Mouse (Mus musculus) CD4-positive, CD25-positive, alpha-beta regulatory T cell, adult 2 months (primary cell): Measurements from ENCODE around the gene Inafm1.

Source experiments
- DNase-seq: peaks from one replicate; pipeline ENCODE4 v3.0.0-alpha.2; 2012; ENCODE audit warnings: low read depth, low spot score

Inafm1 gene

DNA sequence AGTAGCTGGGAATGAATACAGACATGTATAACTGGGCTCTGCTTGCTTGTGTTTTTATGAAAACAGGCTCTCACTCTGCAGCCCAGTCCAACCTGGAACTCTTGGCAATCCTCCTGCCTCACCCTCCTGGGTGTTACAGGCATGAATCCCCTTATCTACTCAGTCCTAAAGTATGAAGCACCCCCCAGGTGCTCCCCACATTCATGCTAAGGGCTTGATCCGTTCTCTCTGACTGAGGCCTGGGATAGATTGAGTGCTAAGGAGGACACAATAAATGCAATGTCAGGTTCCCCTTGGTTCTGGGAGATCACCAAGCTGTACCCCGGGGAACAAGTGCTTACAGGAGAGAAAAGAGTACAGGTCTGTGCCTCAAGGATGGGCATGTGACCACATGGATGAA is 24.2 kb upstream of the Inafm1 start:
- DNase-seq = no peak

GRCm38 (mm10) chr7:16296766-16297390 is 23.5 kb upstream of the Inafm1 start:
- peak; percentile 97 for DNase-seq

GRCm38 (mm10) chr7:16296146-16296545 is 22.7 kb upstream of the Inafm1 start:
- peak; percentile 42 for DNase-seq

- DNase-seq = peak; percentile 92
These were observed 22.0 kb upstream of the Inafm1 start for GRCm38 (mm10) chr7:16295321-16295900.

GRCm38 (mm10) chr7:16294837-16295236 is 21.4 kb upstream of the Inafm1 start:
- DNase-seq = peak; percentile 97

DNA sequence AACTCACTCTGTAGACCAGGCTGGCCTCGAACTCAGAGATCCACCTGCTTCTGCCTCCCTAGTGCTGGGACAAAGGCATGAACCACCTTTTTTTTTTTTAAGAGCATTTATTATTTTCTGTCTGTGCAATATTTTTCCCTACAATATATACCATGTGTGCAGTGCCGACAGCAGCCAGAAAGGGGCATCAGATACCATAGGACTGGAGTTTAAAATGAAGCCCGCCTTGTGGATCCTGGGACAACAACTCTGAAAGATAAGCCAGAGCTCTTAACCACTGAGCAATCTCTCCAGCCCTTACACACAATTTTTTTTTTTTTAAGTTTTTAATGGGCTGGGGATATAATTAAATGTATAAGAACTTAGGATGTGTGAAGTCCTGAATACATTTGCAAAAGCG is 20.9 kb upstream of the Inafm1 start:
- peak; percentile 77 for DNase-seq

GRCm38 (mm10) chr7:16287791-16288190 is 14.4 kb upstream of the Inafm1 start:
- DNase-seq = no peak

- DNase-seq = peak; percentile 37
These were observed 13.6 kb upstream of the Inafm1 start for GRCm38 (mm10) chr7:16287016-16287415.

GRCm38 (mm10) chr7:16286026-16286961 is 12.9 kb upstream of the Inafm1 start, which contains the start of gene Ccdc9:
Gene Ccdc9 (minus strand): TSS chr7:16286795.
- DNase-seq = peak; percentile 98

DNA sequence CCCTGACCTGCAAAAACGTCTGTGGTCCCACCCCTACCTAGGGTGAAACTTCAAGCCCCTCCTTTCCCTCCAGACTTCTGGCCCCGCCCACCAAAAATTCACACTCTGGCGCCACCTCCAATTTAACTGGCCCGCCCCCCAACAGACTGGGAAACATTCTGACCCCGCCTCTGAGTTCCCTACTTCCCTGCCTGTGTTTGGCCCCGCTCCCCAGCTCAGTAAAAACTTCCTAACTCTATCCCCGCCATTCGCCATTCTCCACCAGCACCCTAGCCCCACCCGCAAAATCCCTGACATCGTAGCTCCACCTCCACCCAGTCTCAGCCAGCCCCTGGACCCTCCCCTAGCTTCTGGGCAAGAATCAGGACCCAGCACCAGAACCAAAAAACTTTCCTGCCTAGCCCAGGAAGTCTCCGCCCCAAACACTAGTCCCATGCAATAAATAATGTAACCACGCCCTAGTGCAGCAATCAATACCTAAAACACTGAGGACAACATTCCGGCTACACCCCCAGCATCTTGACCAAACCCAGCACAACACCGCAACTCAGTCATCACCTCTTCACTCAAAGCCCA is 12.1 kb upstream of the Inafm1 start:
- DNase-seq = peak; percentile 68

- no peak for DNase-seq
These were observed 11.5 kb upstream of the Inafm1 start for GRCm38 (mm10) chr7:16284904-16285303.

DNA sequence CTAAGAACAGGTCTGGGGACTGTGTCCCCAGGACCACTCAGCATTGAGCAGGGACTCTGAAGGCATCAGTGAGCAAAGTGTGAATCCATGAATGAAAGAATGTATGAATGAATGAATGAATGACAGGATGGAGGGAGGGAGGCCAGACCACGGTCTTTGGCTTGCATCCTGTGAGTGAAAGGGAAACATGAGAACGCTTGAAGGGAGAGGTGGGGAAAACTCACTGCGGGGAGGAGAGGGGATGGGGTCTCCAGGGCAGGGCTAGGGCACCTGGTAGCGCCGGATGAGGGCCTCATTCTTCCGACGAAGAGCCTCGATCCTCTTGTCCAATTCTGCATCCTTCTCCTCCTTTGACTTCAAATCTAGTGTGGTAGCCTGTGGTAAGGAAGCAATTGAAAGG is 10.6 kb upstream of the Inafm1 start:
- no peak for DNase-seq

- no peak for DNase-seq
These were observed 8.9 kb upstream of the Inafm1 start for GRCm38 (mm10) chr7:16282334-16282733.

GRCm38 (mm10) chr7:16280721-16281120 is 7.3 kb upstream of the Inafm1 start:
- no peak for DNase-seq

- DNase-seq = no peak
These were observed 1.8 kb upstream of the Inafm1 start for GRCm38 (mm10) chr7:16274922-16275890.

DNA sequence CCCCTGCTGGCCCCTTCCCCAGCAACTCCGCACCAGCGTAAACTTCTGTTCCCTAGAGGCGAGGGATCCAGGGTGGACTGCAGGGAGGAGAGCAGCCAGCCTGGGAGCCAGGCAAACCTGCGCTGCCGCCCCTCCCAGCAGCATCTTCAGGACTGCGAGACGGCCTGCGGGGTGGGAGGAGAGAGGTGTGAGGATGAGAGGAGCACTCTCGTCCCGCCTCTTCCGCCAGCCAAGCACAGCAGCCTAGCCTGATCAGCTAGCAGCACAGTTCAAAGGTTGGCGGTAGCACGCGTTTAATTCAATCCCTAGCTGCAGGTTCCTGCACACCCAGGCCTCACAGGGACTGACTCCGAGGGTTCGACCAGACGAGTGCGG is 336 bp upstream of the Inafm1 start:
- peak; percentile 92 for DNase-seq

- DNase-seq = peak; percentile 81
These were observed 736 bp downstream of the Inafm1 start for GRCm38 (mm10) chr7:16272681-16273080.

DNA sequence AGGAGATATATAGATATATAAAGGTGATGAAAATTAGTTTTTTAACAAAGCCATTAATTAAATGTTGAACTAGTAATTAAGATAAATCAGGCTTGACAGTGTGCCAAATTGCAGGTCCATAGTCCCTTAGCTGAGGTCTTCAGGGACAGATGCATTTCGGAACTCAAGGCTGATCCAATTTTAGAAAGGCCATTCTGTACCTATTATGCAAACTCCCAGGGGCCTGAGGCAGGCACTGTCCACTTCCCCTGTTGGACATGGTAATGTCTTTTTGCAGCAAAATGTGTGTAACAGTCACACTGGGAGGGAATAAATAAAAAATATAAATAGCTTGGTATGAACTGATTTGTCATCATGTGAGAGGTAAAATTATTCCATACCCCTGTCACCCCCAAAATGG is 2.3 kb downstream of the Inafm1 start:
- DNase-seq = no peak

GRCm38 (mm10) chr7:16266593-16266992 is 6.8 kb downstream of the Inafm1 start:
- peak; percentile 13 for DNase-seq

DNA sequence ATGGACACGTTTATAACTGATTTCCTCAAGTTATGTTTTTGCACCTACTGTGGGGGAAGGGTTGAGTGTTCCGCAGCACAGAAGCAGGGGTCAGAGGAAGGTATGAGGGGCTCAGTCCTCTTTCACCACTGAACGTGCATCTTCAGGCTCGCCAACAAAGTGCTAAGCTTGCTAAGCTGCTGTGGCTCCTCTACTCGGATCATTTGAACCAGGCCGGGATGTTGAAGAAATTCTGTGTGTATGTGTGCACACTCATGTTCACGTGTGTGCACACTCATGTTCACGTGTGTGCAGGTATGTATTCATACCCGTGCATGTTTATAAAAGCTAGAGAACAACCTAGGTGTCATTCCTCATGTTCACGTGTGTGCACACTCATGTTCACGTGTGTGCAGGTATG is 7.6 kb downstream of the Inafm1 start:
- no peak for DNase-seq

GRCm38 (mm10) chr7:16263843-16264242 is 9.6 kb downstream of the Inafm1 start:
- peak; percentile 13 for DNase-seq
